Mouse (Mus musculus): ENCODE data around the gene Herc1. TPM values are rescaled to one million over a fixed set of nuclear protein-coding genes. Genes with fewer than 3 reads are reported as not detected.

The Herc1 gene
- polyA plus RNA-seq, 1 experiment from 2014 or later: 18.5 TPM

DNA sequence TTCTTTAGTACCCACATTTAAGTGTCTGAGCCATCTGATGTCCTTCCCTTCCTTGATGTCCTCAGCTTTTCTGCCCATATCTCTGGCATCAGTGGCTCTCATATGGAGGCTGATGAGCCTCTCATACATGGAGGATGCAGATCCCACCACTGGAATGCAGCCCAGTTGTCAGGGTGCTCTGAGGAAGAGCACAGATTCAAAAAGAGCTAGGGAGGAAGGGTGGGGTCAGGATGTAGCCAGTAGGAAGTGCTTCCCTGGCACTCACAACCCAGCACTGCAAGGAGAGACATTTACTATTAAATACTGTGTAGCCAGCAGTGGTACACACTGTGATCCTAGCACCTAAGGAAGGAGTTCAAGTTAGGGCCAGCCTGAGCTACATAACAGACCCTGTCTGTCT lies 156.2 kb downstream of the Herc1 start:
- no peak for ATAC-seq (ENCODE audit: low FRiP score, low TSS enrichment)
- Histone ChIP-seq H3K27ac (ENCODE audit: low read length) (no peak overlapping the region), H3K36me3 (ENCODE audit: insufficient read depth, low read length) (peaks cover 42% of the 10 kb centered on the region), H3K9me3 (ENCODE audit: low read length) (no peaks in the 10 kb centered on the region), H3K4me1 (ENCODE audit: insufficient read depth, low read length) (peaks cover 16% of the 10 kb centered on the region), H3K9ac (replicated peaks; ENCODE audit: low read length) (no peak overlapping the region), H3K4me3 (ENCODE audit: low read length) (no peak overlapping the region), H3K4me2 (replicated peaks; ENCODE audit: low read depth, low read length) (no peak overlapping the region), H3K27me3 (ENCODE audit: insufficient read depth, low read length) (no peaks in the 10 kb centered on the region)

DNA sequence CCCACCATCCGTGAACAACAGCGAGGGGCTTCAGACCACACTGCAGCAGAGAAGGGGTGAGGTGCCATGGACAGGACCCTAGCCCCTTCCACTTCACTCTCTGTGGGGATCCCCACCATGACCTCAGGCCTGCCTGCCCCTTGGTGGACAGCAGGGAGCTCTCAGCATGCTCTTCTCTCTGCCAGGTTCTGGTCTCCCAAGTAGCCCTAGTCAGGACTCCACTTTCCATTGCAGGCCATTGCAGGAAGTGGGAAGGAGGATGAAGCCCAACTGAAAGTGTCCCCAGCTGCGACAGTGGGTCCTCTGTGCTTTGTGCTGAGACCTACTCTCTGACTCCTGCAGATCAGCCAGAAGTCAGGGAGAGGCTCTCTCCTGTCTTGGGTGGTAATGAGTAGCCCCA lies 157.4 kb downstream of the Herc1 start:
- no peak overlapping the region for H3K4me2 ChIP-seq (replicated peaks; ENCODE audit: low read depth, low read length)
- no peaks in the 10 kb centered on the region for H3K27me3 ChIP-seq (ENCODE audit: insufficient read depth, low read length)
- 83% methylated on average over 3 of the region's 3 CpGs for WGBS
- H3K36me3 ChIP-seq (ENCODE audit: insufficient read depth, low read length): peaks cover 35% of the 10 kb centered on the region
- no peak overlapping the region for H3K27ac ChIP-seq (ENCODE audit: low read length)
- H3K4me3 ChIP-seq (ENCODE audit: low read length): no peak overlapping the region
- no peak overlapping the region for H3K9ac ChIP-seq (replicated peaks; ENCODE audit: low read length)
- ATAC-seq (ENCODE audit: low FRiP score, low TSS enrichment): no peak
- peaks cover 18% of the 10 kb centered on the region for H3K4me1 ChIP-seq (ENCODE audit: insufficient read depth, low read length)
- H3K9me3 ChIP-seq (ENCODE audit: low read length): no peaks in the 10 kb centered on the region

DNA sequence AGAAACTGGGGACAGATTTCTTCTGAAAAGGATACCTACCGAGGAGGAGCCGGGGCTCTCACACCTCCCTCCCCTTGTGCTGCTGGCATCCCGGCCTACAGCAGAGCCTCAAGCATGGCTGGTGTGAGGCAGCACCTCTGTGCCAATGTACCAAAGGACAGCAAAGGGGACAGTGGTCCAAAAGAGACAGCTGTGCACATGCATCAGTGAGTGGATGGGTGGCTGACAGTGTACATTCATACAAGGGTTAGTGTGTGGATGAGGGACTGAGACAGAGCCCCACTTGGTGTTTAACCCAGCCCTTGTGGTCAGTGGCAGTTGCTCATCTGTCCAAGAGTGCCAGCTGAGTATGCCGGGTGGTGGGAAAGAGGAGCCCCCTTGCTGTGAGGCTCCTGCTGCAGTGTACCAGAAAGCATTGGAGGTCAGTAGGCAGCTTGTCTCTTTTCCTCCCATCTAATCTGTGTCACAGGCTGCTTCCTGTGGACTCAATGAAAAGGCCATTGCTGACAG lies 158.7 kb downstream of the Herc1 start:
- ATAC-seq (ENCODE audit: low FRiP score, low TSS enrichment): no peak
- no peak overlapping the region for H3K4me2 ChIP-seq (replicated peaks; ENCODE audit: low read depth, low read length)
- H3K4me3 ChIP-seq (ENCODE audit: low read length): no peak overlapping the region
- no peaks in the 10 kb centered on the region for H3K27me3 ChIP-seq (ENCODE audit: insufficient read depth, low read length)
- no peak overlapping the region for H3K9ac ChIP-seq (replicated peaks; ENCODE audit: low read length)
- no peak overlapping the region for H3K27ac ChIP-seq (ENCODE audit: low read length)
- H3K4me1 ChIP-seq (ENCODE audit: insufficient read depth, low read length): peaks cover 31% of the 10 kb centered on the region
- no peaks in the 10 kb centered on the region for H3K9me3 ChIP-seq (ENCODE audit: low read length)
- peaks cover 35% of the 10 kb centered on the region for H3K36me3 ChIP-seq (ENCODE audit: insufficient read depth, low read length)
- whole genome bisulfite sequencing: 70% methylated on average over 4 of the region's 4 CpGs

DNA sequence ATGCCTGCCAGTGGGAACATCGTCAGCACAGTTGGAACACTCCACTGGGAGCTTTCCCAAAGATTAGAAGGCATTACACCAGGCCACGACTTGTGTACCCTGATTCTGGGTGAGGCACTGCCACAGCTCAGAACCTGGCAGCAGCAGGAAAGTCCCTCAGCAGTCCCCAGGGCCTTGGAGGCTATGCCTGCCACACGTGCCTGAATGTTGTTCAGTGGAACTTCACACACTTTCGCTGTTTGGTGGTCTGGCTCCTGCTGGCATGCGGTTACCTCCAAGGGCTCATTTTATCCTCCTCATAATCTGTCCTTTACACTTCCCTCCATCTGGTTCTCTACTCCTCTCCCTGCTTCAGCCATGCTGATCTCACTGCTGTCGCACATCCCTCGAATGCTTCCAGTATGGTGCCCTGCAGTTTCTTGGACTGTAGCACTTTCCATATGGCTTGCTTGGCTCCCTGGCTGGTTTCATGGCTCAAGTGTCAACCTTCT lies 160.1 kb downstream of the Herc1 start:
- Histone ChIP-seq H3K27ac (ENCODE audit: low read length) (peak overlapping the region; percentile 37; the same call in 1 of the 2 replicates), H3K4me1 (ENCODE audit: insufficient read depth, low read length) (peaks cover 35% of the 10 kb centered on the region), H3K9ac (replicated peaks; ENCODE audit: low read length) (peak overlapping the region; percentile 86), H3K36me3 (ENCODE audit: insufficient read depth, low read length) (peaks cover 23% of the 10 kb centered on the region), H3K4me2 (replicated peaks; ENCODE audit: low read depth, low read length) (peak overlapping the region; percentile 97), H3K9me3 (ENCODE audit: low read length) (no peaks in the 10 kb centered on the region), H3K4me3 (ENCODE audit: low read length) (no peak overlapping the region), H3K27me3 (ENCODE audit: insufficient read depth, low read length) (no peaks in the 10 kb centered on the region)
- WGBS: 80% methylated on average over 7 of the region's 7 CpGs
- ATAC-seq (ENCODE audit: low FRiP score, low TSS enrichment): no peak

DNA sequence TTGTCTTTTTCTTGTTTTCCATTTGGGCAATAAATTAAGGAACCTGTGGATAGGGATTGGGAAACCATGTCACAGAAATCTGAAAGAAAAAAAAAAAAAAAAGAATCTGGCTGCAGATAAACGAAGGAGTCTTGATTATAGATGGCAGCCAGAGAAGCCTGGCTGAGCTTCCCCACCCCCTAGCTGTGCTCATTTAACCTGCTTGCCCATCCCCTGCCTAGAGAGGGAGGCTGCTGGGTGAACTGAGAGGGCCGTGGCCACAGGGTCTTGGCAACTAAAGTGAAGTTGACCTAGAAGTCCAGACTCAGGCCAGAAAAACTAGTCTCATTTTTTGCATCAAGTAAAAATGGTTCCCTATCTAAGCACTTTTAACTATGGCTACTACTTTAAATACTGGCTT lies 160.7 kb downstream of the Herc1 start:
- H3K4me3 ChIP-seq (ENCODE audit: low read length): peak overlapping the region; percentile 68
- peak overlapping the region; percentile 99 for H3K27ac ChIP-seq (ENCODE audit: low read length)
- peaks cover 33% of the 10 kb centered on the region for H3K4me1 ChIP-seq (ENCODE audit: insufficient read depth, low read length)
- ATAC-seq (ENCODE audit: low FRiP score, low TSS enrichment): no peak
- H3K9ac ChIP-seq (replicated peaks; ENCODE audit: low read length): peak overlapping the region; percentile 86
- peaks cover 24% of the 10 kb centered on the region for H3K36me3 ChIP-seq (ENCODE audit: insufficient read depth, low read length)
- peak overlapping the region; percentile 97 for H3K4me2 ChIP-seq (replicated peaks; ENCODE audit: low read depth, low read length)
- WGBS: 3% methylated on average over 2 of the region's 2 CpGs
- no peaks in the 10 kb centered on the region for H3K27me3 ChIP-seq (ENCODE audit: insufficient read depth, low read length)
- H3K9me3 ChIP-seq (ENCODE audit: low read length): no peaks in the 10 kb centered on the region

DNA sequence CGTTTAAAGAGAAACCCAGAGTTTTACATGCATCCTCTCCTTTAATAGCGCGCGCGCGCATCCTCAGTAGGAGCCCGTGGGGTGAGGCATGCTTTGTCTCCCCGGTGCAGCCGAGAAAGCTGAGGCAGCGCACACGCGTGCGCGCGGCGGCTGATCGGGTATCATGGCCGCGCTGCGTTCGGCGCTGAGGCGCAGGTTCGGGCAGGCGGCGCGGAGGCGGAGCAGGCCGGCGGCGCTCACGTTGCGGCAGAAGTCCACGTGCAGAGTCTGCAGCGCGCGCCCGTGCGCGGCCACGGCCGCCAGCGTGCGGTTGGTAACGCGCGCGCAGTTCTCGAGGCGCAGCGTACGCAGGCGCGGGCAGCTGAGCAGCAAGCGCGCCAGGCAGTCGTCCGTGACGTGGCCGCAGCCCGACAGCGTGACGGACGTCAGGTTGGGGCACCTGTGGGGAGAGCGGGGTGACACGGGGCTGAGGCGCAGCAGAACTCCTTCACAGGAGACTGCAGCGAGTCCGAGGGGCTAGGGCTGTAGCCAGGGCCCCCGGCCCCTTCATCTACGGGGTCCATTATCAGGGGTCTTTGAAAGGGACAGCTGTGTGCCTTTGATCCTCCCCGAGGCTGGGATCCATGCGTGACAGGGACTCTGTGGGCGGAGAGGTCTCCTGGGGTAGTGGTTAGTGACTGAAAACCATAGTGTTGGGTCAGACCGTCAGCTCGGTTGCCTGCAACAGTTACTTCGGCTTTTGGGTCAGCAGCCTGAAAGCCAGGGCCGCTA lies 161.5 kb downstream of the Herc1 start:
- WGBS: under 1% methylated on average over 78 of the region's 78 CpGs
- peaks cover 28% of the 10 kb centered on the region for H3K36me3 ChIP-seq (ENCODE audit: insufficient read depth, low read length)

DNA sequence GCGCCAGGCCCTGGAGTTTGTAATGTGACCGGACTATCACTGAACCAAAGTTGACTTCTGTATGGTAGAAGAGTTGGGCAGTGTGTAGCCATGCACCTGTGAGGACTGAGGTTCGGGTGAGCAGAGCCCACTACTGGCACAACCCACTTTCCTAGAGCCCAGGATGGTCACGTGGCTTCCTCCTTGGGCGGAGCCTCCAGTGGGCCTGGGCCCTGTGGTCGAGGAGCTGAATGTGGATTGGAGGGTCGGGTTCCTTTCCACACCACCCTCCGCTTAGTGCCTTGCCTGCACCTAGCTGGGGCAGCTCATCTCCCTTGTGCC lies 162.1 kb downstream of the Herc1 start:
- H3K9me3 ChIP-seq (ENCODE audit: low read length): no peaks in the 10 kb centered on the region
- peak overlapping the region; percentile 86 for H3K9ac ChIP-seq (replicated peaks; ENCODE audit: low read length)
- peak; percentile 91 for ATAC-seq (ENCODE audit: low FRiP score, low TSS enrichment)
- H3K4me2 ChIP-seq (replicated peaks; ENCODE audit: low read depth, low read length): peak overlapping the region; percentile 97
- 1% methylated on average over 8 of the region's 8 CpGs for WGBS
- peaks cover 33% of the 10 kb centered on the region for H3K4me1 ChIP-seq (ENCODE audit: insufficient read depth, low read length)
- peak overlapping the region; percentile 68 for H3K4me3 ChIP-seq (ENCODE audit: low read length)
- no peaks in the 10 kb centered on the region for H3K27me3 ChIP-seq (ENCODE audit: insufficient read depth, low read length)
- peaks cover 33% of the 10 kb centered on the region for H3K36me3 ChIP-seq (ENCODE audit: insufficient read depth, low read length)
- H3K27ac ChIP-seq (ENCODE audit: low read length): peak overlapping the region; percentile 99

More for the DNA sequence above, 161.5 kb downstream of the Herc1 start:
- H3K27me3 ChIP-seq (ENCODE audit: insufficient read depth, low read length): no peaks in the 10 kb centered on the region
- H3K9me3 ChIP-seq (ENCODE audit: low read length): no peaks in the 10 kb centered on the region
- peak overlapping the region; percentile 86 for H3K9ac ChIP-seq (replicated peaks; ENCODE audit: low read length)
- H3K27ac ChIP-seq (ENCODE audit: low read length): peak overlapping the region; percentile 99
- peak overlapping the region; percentile 68 for H3K4me3 ChIP-seq (ENCODE audit: low read length)
- peak overlapping the region; percentile 97 for H3K4me2 ChIP-seq (replicated peaks; ENCODE audit: low read depth, low read length)
- ATAC-seq (ENCODE audit: low FRiP score, low TSS enrichment): peak; percentile 88
- H3K4me1 ChIP-seq (ENCODE audit: insufficient read depth, low read length): peaks cover 33% of the 10 kb centered on the region

DNA sequence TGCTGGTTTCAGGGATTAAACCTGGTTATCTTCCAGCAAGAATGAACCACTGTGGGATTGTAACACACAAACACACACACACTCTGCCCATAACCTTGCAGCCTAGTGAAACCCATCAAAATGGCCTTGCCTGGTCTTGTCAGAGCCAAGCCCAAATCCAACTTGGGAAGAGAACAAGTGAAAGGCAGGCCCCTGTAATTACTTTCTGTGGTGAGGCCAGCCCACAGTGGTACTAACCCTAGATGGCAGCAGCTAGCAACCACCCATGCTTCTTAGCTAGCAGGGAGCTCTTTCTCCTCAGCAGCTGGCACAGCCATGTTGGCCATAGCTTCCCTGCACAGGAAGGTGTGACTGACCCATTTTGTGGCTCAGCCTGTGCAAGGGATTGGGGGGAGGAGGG lies 162.9 kb downstream of the Herc1 start:
- no peak overlapping the region for H3K4me3 ChIP-seq (ENCODE audit: low read length)
- H3K9ac ChIP-seq (replicated peaks; ENCODE audit: low read length): peak overlapping the region; percentile 86; the same call in 1 of the 2 replicates
- H3K4me1 ChIP-seq (ENCODE audit: insufficient read depth, low read length): peaks cover 33% of the 10 kb centered on the region
- peak overlapping the region; percentile 99 for H3K27ac ChIP-seq (ENCODE audit: low read length)
- H3K4me2 ChIP-seq (replicated peaks; ENCODE audit: low read depth, low read length): no peak overlapping the region
- H3K27me3 ChIP-seq (ENCODE audit: insufficient read depth, low read length): no peaks in the 10 kb centered on the region
- H3K9me3 ChIP-seq (ENCODE audit: low read length): no peaks in the 10 kb centered on the region
- no peak for ATAC-seq (ENCODE audit: low FRiP score, low TSS enrichment)
- peaks cover 39% of the 10 kb centered on the region for H3K36me3 ChIP-seq (ENCODE audit: insufficient read depth, low read length)

DNA sequence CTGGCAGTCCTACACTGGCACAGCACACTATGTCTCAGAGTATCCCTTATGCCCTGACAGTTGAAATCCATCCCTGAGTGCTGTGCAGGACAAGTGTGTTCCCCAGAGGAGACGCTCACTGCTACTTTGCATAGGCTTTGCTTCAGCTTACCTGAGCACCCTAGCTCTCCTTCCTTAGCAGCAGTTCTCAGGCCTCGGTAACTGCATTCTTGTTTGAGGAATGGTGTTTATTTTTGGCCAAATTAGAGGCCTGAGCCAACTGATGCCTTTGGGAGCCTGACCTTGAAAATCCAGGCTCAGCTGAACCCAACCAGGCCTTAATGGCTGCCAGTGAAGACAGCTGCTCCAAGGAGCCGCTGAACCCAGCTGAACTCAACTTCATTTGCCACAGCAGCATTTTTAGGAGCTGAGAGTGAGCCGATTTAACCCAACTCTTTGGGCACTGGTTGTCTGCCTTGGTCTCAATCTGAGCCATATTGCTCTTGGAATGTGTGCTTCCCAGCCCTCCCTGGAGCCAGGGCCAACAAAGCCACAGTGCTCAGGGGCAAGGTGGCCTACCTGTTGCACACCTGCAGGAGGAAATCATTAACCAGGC lies 163.5 kb downstream of the Herc1 start:
- peaks cover 40% of the 10 kb centered on the region for H3K36me3 ChIP-seq (ENCODE audit: insufficient read depth, low read length)
- no peaks in the 10 kb centered on the region for H3K27me3 ChIP-seq (ENCODE audit: insufficient read depth, low read length)
- H3K4me1 ChIP-seq (ENCODE audit: insufficient read depth, low read length): peaks cover 33% of the 10 kb centered on the region
- H3K9me3 ChIP-seq (ENCODE audit: low read length): no peaks in the 10 kb centered on the region
- H3K9ac ChIP-seq (replicated peaks; ENCODE audit: low read length): no peak overlapping the region; the same call in 1 of the 2 replicates
- no peak overlapping the region for H3K4me3 ChIP-seq (ENCODE audit: low read length)
- peak overlapping the region; percentile 99 for H3K27ac ChIP-seq (ENCODE audit: low read length)
- no peak for ATAC-seq (ENCODE audit: low FRiP score, low TSS enrichment)
- 76% methylated on average over 4 of the region's 4 CpGs for WGBS
- no peak overlapping the region for H3K4me2 ChIP-seq (replicated peaks; ENCODE audit: low read depth, low read length)

DNA sequence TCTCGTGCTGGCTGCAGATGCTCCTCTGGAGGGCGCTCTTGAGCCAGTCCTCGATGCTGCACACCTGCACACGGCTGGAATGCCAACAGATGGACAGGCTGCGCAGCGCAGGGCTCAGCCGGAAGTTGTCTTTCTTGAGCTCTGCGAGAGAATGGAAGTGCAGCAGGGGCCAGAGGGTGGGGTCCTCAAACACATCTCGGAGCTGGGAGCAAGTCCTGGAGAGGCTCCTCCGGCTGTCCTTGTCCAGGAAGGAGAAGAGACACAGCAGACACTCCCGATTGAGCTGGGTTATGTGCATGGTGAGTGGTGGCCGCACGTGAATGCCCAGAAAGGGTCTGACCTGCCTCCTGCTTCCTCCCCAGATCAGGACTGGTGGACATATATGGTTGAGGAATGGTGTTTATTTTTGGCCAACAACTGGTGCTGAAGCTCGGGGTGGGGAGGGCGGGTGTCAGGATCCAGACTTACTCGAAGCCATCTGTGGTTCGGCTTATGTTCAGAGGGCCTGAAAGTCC lies 164.1 kb downstream of the Herc1 start, which contains the start of gene Fbxl22:
Gene Fbxl22, minus strand, starts transcription at position 338 of the 515 bp plus-strand sequence.
- Histone ChIP-seq H3K36me3 (ENCODE audit: insufficient read depth, low read length) (peaks cover 40% of the 10 kb centered on the region), H3K27me3 (ENCODE audit: insufficient read depth, low read length) (no peaks in the 10 kb centered on the region), H3K4me3 (ENCODE audit: low read length) (no peak within 1 kb of the TSS), H3K9ac (replicated peaks; ENCODE audit: low read length) (no peak within 1 kb of the TSS; the same call in 1 of the 2 replicates), H3K27ac (ENCODE audit: low read length) (peak within 1 kb of the TSS; percentile 99), H3K4me1 (ENCODE audit: insufficient read depth, low read length) (peaks cover 33% of the 10 kb centered on the region), H3K9me3 (ENCODE audit: low read length) (no peaks in the 10 kb centered on the region), H3K4me2 (replicated peaks; ENCODE audit: low read depth, low read length) (no peak within 1 kb of the TSS)
- 64% methylated on average over 17 of the region's 17 CpGs for WGBS
- ATAC-seq (ENCODE audit: low FRiP score, low TSS enrichment): no peak

All from kidney, embryonic 16.5 days (tissue).